Mouse (Mus musculus) gastrocnemius, adult 18-20 months (tissue): ENCODE measurements around the gene Tmco2. TPM values are rescaled to one million over a fixed set of nuclear protein-coding genes. Genes with fewer than 3 reads are reported as not detected.
A peak's percentile ranks its signal among the peaks of the same experiment; 100 is the strongest.
"Not testable (repeated sequence)": the region's sequence is repeated elsewhere in the genome, so short reads cannot be mapped to it uniquely, and the experiment has no call there.

ENCODE experiments used
- DNase-seq: peaks from one replicate; pipeline ENCODE4 v3.0.0; 2021; ENCODE audit warnings: low spot score
- long read RNA-seq, 2 experiments: library from polyadenylated mRNA; stranded (forward); transcript quantifications; one replicate each; pipeline ENCODE4 v2.0.0; 2021
- total RNA-seq, 2 experiments: library from RNA; stranded (reverse); gene quantifications; 2 replicates each; pipeline ENCODE4 v1.2.3; 2021

The Tmco2 gene
- not detected for total RNA-seq
- long read RNA-seq, experiment 1 = 0 reads
- long read RNA-seq, experiment 2 = 0 reads

DNA sequence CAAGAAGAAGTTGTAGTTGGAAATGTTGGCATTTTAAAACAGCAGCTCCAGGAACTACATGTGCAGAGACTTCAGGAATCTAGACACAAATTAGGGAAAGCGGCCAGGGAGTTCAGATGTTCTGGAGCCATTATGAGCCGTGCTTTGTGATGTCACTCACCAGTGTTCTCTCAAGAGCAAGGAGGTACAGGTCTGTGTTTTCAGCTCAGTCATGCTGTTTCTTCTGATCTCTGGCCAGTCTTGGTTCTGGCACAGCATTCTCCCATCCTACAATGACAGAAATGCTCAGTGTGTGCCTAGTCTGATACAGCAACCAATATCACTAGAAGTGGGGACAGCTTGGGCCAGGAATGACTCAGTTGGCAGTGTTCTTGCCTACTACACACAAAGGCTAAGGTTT lies at the start of gene Tmco2:
Tmco2 (minus strand) TSS at position 101 of the 400 bp plus-strand sequence.
- no peak for DNase-seq

DNA sequence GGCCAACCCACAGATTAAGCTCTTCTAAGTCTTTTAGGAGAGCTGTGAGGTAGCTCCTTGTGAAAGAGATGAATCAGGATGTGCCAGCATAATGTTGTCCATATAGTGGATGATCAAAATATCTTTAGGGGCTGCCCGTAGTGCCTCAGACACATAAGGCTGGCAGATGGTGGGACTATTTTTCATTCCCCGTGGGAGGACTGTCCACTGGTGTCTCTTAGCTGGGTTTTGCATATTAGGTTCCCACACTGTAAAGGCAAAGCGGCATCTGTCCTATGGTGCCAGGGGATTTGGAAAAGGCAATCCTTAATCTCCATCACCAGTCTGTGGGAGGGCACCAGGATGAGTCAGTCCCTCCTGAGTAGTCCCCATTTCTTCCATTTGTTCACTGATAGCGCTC lies 5.7 kb downstream of the Tmco2 start:
- DNase-seq = no peak

DNA sequence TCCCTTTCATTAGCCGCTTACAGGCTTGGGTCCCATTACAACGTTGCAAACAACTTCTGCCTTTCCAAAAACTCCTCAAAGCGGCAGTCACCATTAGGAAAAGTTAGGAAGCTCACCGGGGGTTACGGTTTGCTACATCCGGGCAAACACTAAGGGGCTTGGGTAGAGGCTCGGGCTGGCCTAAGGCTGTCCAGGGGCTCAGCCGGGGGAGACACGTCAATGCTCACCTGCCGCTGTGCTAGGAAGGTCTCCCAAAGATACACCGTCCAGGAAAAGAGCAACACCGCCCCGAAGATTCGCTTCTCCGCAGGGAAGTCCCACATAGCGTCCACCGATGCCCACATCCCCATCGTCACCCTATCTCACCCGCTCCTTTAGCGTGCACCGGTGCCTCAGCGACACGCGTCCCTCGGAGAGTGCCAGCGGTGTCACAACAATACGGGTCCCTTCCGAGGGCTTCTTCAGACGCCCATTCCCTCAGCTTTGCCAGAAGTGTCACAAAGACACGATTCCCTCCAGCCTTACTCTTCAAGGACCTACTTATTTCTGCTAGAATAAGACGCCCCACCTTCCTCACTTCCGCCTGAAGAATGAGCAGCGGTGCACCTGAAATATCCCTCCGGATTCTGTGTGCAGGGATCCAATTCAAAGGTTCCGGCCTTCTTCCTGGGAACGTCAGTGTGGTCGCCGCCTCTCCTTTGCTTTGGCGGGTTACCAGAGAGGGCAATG lies 11.2 kb downstream of the Tmco2 start, which contains the start of gene Zmpste24:
Zmpste24 (minus strand) TSS at position 592 of the 729 bp plus-strand sequence.
- peak; percentile 85 for DNase-seq

DNA sequence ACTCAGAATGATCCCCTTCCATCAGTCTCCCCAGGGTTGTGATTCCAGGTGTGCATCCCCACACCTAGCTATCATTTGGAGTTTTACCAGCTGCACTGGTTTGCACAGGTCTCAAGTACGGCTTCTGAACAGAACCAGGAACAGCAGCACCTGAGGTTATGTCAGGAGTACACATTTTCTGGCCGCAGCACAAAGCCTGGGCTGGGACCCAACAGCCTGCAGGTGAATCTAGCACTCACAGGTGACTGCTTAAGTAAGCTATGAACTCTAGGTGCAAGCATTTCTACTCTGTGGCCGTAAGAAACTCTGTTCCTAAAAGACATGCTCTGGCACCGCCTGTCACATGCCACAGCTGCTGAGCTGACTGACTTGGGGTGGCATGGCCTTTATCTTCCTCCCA lies 18.8 kb downstream of the Tmco2 start:
- no peak for DNase-seq

DNA sequence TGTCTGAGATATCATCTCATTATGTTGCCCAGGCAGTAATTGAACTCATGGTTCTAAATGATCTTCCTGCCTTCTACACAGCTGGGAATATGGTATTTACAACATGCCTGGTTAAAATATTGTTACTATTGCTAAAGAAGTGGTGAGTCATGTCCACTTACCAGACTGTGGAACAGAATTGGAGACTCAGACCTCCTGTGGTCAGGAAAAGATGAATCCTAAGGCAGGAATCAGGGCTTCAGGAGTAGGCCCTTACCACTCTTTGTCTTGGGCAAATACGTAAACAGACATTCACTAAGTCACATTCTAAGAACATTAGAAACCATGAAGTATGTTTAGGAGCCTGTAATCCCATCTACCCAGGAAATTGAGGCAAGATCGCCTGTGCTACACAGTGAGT lies 20.3 kb downstream of the Tmco2 start:
- DNase-seq = no peak

DNA sequence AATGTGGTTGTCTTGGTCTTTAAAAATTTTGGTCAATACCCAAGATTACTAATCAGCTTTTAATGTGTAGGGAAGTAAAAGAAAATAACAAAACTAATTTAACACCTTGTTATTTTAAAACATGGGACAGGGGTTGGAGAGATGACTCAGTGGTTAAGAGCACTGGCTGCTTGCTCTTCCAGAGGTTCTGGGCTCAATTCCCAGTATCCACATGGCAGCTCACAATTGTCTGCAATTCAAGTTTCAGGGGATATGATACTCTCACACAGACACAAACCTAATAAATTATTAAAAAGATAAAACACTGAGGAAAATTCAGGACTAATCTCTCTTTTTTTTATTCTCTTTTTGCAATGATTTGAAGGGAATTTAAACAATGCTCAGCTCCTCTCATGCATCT lies 24.5 kb downstream of the Tmco2 start:
- DNase-seq = no peak

DNA sequence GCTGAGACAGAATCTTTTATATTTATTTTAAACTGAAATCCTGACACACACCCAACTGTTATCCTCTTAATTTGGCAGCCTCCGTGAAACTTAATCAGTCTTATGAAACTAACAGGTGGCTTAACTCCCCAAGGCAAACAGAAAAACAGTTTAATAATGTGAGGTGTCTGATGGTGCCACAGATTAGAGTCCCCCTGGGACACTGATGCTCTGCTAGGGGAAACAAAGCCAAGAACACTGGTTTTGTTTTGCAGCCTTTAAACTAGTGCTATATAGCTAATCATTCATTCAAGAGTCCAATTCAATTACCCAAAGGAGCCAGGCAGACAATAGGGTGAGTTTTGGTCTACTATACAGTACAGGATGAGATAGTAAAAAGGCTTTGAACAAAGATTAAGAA lies 28.6 kb downstream of the Tmco2 start:
- DNase-seq = peak; percentile 5

DNA sequence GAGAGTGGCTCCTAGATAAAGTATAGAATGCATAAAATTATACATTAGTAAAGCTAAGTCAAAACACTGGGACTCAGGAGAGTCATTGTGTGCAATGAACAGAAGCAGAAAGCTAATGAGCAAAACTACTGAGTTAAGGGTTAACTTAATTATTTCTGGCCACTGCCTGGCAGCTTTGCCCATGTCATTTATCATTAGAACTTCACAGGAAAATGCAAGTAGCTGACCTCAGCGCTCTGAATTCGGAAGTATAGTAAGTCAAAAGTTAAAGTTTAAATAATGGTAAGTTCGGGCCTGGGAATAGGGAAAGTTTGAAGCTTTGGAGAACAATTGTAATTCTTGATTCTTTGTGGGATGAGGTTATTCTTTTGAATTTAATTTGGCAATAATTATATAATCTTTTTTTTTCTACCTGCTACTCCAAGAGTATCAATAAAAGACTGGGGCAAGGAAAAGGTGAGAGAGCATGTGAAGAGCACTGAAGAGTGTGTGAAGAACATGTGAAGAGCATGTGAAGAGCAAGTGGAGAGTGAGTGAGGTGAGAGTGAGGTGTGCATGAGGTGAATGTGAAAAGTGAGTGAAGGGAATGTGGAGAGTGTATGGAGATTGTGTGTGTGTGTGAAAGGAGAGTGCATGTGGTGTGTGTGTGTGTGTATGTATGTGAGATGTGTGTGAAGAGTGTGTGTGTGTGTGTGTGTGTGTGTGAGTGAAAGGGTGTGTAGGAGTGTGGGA lies 30.9 kb downstream of the Tmco2 start:
- DNase-seq = no peak

DNA sequence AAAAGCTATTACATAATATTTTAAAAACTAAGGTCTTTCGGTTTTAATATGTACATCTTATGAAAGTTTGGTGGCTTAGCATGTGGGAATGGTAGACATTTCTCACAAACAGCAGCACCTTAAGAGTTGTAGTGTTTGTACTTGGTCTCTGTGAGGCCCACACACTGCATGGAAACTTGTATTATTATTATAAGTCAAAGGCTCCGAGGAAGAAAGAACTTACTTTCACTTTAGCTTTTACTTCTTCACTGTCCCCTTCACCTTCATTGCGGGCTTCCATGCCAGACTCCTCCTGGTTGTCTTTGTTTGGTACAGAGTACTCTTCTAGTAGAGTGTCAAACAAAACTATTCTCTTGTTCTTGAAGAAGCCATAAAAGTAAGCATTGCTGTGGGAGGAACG lies 34.8 kb downstream of the Tmco2 start:
- DNase-seq = no peak

DNA sequence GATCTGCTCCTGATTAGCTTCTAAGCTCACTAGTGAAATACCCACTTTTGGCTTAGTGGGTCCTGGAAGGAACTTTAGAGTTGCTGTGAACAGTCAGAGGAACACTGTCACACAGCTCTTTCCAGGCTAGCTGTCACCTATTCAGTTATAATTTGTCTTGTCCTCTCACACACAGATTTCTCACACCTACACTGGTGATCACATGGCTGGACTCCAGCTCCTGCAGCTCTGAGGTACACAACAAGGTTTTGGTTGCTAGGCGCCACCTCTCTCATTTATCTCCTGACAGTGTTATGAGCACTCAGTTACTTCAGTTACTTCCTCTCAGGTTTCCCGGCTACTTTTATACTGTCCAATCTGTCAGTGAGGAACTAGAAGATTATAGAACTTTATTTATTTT lies 43.7 kb downstream of the Tmco2 start:
- no peak for DNase-seq

DNA sequence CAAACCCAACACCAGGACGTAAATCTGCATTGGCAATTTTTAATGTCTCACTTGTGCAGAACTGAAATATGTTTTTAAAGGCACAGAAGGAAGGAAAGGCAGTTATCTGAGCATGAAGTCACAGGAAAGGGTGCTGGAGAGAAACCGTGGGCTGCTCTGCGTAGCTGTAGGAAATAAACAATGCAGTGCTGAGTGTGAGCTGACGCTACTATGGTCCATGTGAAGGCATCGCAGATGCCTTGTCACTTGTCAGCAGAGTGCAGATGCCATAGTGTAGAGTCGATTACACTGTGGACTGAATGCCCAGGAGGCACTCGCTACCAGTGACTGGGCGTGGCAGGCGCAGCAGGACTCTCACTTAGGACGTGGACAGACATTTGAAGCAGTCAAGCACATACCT lies 49.8 kb downstream of the Tmco2 start:
- not testable (repeated sequence) for DNase-seq

DNA sequence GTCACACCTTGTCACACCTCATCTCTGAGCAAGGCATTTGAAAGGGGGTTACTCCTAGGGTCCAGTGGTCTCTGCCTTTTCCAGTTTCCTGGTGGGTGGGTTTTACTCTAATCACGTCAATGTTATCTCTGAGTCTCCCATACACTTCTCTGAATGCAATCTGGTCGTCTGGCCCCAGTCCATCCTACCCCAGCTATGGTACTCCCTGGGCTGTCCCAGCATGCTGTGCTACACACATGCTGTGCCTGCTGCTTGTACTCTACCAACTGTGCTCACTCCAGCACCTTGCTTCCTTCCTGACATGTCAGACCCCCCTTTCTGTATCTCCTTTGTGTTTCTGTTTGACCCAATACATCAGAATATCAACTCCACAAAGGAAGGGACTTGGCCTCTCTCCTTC lies 52.0 kb downstream of the Tmco2 start:
- no peak for DNase-seq

DNA sequence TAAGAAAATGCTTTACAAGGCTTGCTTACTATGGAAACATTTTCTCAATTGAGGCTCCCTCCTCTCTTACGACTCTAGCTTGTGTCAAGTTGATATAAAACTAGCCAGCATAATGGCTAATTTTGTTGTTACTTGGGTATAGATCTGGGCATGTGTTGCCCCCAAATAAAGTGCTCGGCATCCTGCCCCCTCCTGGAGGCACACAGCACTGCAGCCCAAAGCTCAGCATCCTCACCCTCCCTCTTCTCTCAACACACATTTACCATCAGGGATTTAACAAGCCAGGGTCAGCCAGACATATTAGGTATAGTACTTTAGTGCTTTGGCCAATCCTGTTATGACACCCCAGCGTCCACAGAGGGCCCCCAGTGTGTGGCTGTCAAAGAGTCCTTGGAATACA lies 52.7 kb downstream of the Tmco2 start:
- DNase-seq = no peak

Other genes starting within 250 kb of the Tmco2 start
- 1 to 10 TPM in 1 of 2 experiments, under 1 TPM in 1; 0.91 to 1.7 TPM for gene Exo5, start 184.2 kb downstream of the Tmco2 start, total RNA-seq
- under 1 TPM; 0.53 to 0.66 TPM for gene Zfp69, start 157.5 kb downstream of the Tmco2 start, total RNA-seq
- 10 to 100 TPM; 13.5 to 17.3 TPM for gene Smap2, start 92.0 kb downstream of the Tmco2 start, total RNA-seq
- gene Col9a2, start 69.8 kb downstream of the Tmco2 start, total RNA-seq = under 1 TPM; 0.18 to 0.19 TPM
- gene Zmpste24, start 11.0 kb downstream of the Tmco2 start, total RNA-seq = 10 to 100 TPM; 18.9 to 19.0 TPM
- gene Rlf, start 105.9 kb upstream of the Tmco2 start, total RNA-seq = 1 to 10 TPM; 8.0 to 8.9 TPM
- not detected for gene Gm12888, start 215.7 kb upstream of the Tmco2 start, total RNA-seq